Mouse (Mus musculus) spleen, adult 2 months (tissue): Measurements from ENCODE around the gene Gm20388.

Experiments
- CTCF ChIP-seq: fragments of 200-500 bp; IDR thresholded peaks from 2 replicates; pipeline ENCODE4 v1.5.1; 2011; ENCODE audit warnings: mild to moderate bottlenecking, inconsistent platforms; ENCODE audit not compliant: insufficient read depth, insufficient read length, insufficient replicate concordance; ENCODE audit errors: extremely low read depth
- POLR2A ChIP-seq: fragments of 200-500 bp; IDR thresholded peaks from 2 replicates; pipeline ENCODE4 v1.6.1; 2011; ENCODE audit warnings: low read depth, low read length, inconsistent platforms

GRCm38 (mm10) chr8:121074108-121074847 lies 1163.6 kb downstream of the Gm20388 start:
- TF ChIP-seq CTCF = no peak
- TF ChIP-seq POLR2A = no peak
